Comparison of ENCODE assay signal across 8 mouse cellular contexts in genomic region chr1:155040086-155040726, GRCm38 (mm10). TPM values are rescaled to one million over a fixed set of nuclear protein-coding genes. Genes with fewer than 3 reads are reported as not detected.
DNase-seq lines count a peak whose midpoint lies in the region; ATAC-seq lines count a peak whose summit lies in the region.

No protein-coding gene starts in this region.

- H3K4me3 ChIP-seq in heart, embryonic 16.5 days (ENCODE audit: low read length) = no peak overlapping the region; the same call in 1 of the 2 replicates

- WGBS in heart, embryonic 16.5 days = 7% methylated on average over 8 of the region's 9 CpGs

- intact Hi-C loops in heart, postnatal 36 days (cut with DNase I) = no loop called here

- H3K27me3 ChIP-seq in heart, embryonic 16.5 days (ENCODE audit: control insufficient read depth, insufficient read depth, low read length) = no peaks in the 10 kb centered on the region

- ATAC-seq in heart, embryonic 16.5 days (replicated peaks; ENCODE audit: extremely low read depth, insufficient read depth, low FRiP score) = peak; percentile 78
- peak; percentile 34 for ATAC-seq in megakaryocyte, adult 5-6 weeks (ENCODE audit: poor library complexity, severe bottlenecking)

- peak overlapping the region; percentile 53 for H3K4me2 ChIP-seq in heart, embryonic 16.5 days (ENCODE audit: low read depth, low read length)

- peaks cover 38% of the 10 kb centered on the region for H3K4me1 ChIP-seq in heart, embryonic 16.5 days (ENCODE audit: control insufficient read depth, insufficient read depth, low read length)

- H3K36me3 ChIP-seq in heart, embryonic 16.5 days (ENCODE audit: control insufficient read depth, insufficient read depth) = no peaks in the 10 kb centered on the region

- DNase-seq in heart, adult 9 months (ENCODE audit: low spot score in 2 of 2) = peak; percentile 41 to 45
- DNase-seq in heart, postnatal 36 days = no peak
- DNase-seq in Muller cell, postnatal 12 days (ENCODE audit: inconsistent ontology term) = peak; percentile 63
- no peak for DNase-seq in retina, embryonic 14.5 days (ENCODE audit: low spot score)
- DNase-seq in kidney, postnatal 14 days = no peak
- DNase-seq in layer of hippocampus, adult 11-12 months (ENCODE audit: low spot score) = no peak

- H3K9ac ChIP-seq in heart, embryonic 16.5 days (ENCODE audit: low read length) = peak overlapping the region; percentile 59

- peak overlapping the region; percentile 98 for H3K27ac ChIP-seq in heart, embryonic 16.5 days (ENCODE audit: low read length)

- H3K9me3 ChIP-seq in heart, embryonic 16.5 days (replicated peaks; ENCODE audit: control insufficient read depth, low read length) = no peaks in the 10 kb centered on the region

RNA-seq across cellular contexts. Expression of gene Ier5, which starts 59.2 kb away (rescaled TPM):
- total RNA-seq in heart, postnatal 36 days (2021) = 10 to 100 TPM; 13.2 to 15.5 TPM
- polyA plus RNA-seq in heart, embryonic 16.5 days (2015; fragmentation: Nextera tagmentation; extraction: Ambion mirVana) = 3.6 and 3.9 TPM in 2 replicates
- 58.4 and 62.3 TPM in 2 replicates for total RNA-seq in megakaryocyte, adult 5-6 weeks (2015)
- total RNA-seq in megakaryocyte, adult 5-6 weeks (2017) = 35.4 and 38.3 TPM in 2 replicates

Comparison
In these comparisons a context has a peak if more than half of its experiments do, and no peak if none do; other contexts are left out.
1. DNase-seq: peak in heart, adult 9 months (2 of 2) and Muller cell, postnatal 12 days (single experiment); none in heart, postnatal 36 days (0 of 2), retina, embryonic 14.5 days (single experiment), kidney, postnatal 14 days (single experiment) and layer of hippocampus, adult 11-12 months (single experiment).